Mouse (Mus musculus): ENCODE measurements at regions not wholly inside any gene's neighbourhood (a gene's known extent, or its start where the extent isn't known, plus 50 kb on each side); places are given as distances from the start of the nearest gene placed in this dataset.
A peak's percentile ranks its signal among the peaks of the same experiment; 100 is the strongest.

- DNase-seq (ENCODE audit: low read depth, low spot score) = peak; percentile 93
Observed at GRCm38 (mm10) chr1:100878065-100878464, 1105.5 kb downstream of the Cntnap5b start.

GRCm38 (mm10) chr1:100887336-100887735 is 1114.8 kb downstream of the Cntnap5b start:
- DNase-seq (ENCODE audit: low read depth, low spot score) = peak; percentile 47

GRCm38 (mm10) chr1:100888337-100888736 is 1115.8 kb downstream of the Cntnap5b start:
- DNase-seq (ENCODE audit: low read depth, low spot score) = no peak

- DNase-seq (ENCODE audit: low read depth, low spot score) = no peak
Observed at GRCm38 (mm10) chr1:100922833-100923232, 1150.3 kb downstream of the Cntnap5b start.

- no peak for DNase-seq (ENCODE audit: low read depth, low spot score)
Observed at GRCm38 (mm10) chr1:100928171-100928771, 1155.7 kb downstream of the Cntnap5b start.

GRCm38 (mm10) chr1:100967254-100967653 is 1194.7 kb downstream of the Cntnap5b start:
- DNase-seq (ENCODE audit: low read depth, low spot score) = no peak

GRCm38 (mm10) chr1:100971361-100971760 is 1198.8 kb downstream of the Cntnap5b start:
- DNase-seq (ENCODE audit: low read depth, low spot score) = no peak

- DNase-seq (ENCODE audit: low read depth, low spot score) = no peak
Observed at GRCm38 (mm10) chr1:100972303-100972702, 1199.7 kb downstream of the Cntnap5b start.

- no peak for DNase-seq (ENCODE audit: low read depth, low spot score)
Observed at GRCm38 (mm10) chr1:100973713-100974112, 1201.1 kb downstream of the Cntnap5b start.
